Mouse (Mus musculus) ES-Bruce4 (cell line): ENCODE results near the gene Zfp784.

Experiments
- CTCF ChIP-seq: IDR thresholded peaks from one replicate; pipeline ENCODE4 v1.8.1; 2011; ENCODE audit warnings: low read depth, low read length
- EP300 ChIP-seq: IDR thresholded peaks from 2 replicates; pipeline ENCODE4 v1.6.1; 2011; ENCODE audit warnings: low read depth, low read length; ENCODE audit not compliant: insufficient read depth

DNA sequence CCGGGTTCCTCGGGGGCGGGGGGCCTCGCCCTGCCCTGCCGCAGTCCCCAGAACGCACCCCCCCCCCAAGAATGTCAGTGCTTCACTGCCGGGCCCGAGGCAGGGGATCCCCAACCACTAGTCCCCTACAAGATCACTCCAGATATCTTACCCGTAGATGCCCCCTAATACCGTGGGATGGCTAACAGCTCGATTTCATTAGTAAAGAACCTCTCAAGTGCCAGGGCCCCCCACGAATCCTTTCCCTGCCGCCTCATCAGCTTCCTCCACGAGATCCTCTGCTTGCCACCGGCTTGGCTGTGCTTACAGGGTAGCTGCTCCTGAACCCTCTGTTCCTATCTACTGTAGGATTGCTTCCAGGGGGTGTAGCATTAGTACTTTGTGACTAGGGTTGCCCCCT lies 17.6 kb downstream of the Zfp784 start:
- TF ChIP-seq EP300: no peak
- no peak for TF ChIP-seq CTCF
